Mouse (Mus musculus) embryo, embryonic 10 days (tissue): ENCODE measurements around the gene Antxr1.

ENCODE experiments used
- DNase-seq: peaks from one replicate; pipeline ENCODE4 v3.0.0-alpha.2; 2015; ENCODE audit warnings: low spot score

Gene Antxr1

DNA sequence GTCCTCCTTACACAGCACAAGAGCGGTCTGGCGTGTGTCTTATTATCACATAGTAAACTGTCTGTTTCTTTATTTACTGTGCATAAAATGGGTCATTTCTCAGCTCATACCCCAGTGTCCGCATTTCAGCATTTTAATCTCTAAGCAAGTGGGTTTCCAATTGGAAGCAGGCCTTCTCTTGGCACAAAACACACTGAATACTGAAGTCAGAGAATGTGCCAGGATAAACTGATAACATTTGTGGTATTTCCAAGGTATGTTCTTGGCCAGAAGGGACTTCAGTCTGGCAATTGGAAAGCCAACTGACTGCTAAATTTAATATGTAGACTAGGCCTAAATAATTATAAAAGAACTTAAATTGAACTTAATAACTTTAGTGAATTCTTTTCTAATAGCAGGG, 84.9 kb downstream of the Antxr1 start:
- DNase-seq = no peak

DNA sequence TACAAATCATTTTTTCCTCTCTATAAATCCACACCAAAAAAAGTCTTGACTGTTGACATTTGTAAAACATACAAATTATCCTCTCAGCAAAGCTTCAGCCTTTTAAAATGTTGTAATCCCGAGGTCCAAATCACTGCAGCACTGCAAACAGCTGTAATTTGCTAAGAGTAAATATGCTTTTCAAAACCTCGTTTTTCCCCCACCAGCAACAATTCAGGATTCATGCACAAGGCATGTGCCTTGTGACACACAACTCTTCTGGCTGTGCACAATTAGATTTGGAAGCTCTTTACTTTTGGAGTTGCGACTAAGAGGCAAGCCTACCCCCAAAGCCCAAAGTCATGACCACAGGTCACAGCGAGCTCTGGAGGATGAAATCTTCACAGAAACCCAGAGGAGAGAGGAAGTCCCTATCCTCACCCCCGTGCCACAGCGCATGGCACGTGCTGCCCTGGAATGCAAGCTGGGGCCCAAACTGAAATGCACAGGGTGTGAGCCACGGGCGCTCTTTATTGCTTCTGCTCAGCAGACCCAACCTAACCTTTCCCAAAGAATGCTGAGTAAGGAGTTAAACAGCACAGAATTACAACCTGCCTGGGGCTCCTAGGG, 87.3 kb downstream of the Antxr1 start:
- no peak for DNase-seq

DNA sequence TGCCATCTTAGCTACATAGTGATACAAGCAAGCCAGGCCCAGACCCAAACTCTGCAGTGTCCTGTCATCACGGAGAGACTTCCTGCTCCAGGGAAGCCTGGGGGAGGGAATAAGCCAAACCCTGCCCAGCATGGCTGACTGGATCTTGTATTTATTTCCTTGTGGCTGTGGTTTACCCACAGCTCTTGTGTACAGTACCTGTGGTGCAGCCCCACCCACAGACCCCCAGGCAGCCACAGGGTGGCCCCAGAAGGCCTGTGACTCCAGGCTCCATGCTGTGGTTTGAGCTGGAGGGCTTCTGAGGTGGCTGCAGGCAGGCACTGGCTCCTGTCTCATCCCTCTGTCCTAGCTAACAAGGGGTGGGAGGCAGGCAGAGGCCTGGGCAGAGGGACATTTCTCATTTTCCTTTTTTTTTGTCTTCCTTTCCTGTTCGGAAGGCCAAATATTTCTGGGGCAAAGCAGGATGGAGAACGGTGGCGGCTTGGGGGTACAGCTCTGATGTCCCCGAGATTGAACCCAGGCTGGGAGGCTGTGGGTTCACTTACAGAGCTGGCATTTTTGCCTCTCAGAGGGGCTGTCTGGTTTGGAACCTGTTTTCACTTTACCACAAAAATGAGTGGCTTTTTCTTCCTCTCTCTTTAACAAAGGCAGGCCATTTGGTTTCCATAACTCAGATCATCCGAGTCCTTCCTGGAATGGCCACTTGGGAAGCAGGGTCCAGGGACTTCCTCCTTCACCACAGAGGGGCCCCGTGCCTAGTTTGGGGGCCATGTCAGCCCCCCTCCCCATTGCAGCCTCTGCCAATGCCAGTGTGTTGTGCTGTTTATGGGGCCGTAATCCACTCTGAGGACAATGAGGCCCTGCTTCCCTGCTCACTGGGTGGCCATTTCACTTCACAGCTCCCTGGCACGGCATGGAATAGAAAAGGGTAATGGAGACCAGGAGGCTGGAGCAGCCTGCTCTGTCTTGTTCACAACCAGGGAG, 91.2 kb downstream of the Antxr1 start:
- DNase-seq = no peak

DNA sequence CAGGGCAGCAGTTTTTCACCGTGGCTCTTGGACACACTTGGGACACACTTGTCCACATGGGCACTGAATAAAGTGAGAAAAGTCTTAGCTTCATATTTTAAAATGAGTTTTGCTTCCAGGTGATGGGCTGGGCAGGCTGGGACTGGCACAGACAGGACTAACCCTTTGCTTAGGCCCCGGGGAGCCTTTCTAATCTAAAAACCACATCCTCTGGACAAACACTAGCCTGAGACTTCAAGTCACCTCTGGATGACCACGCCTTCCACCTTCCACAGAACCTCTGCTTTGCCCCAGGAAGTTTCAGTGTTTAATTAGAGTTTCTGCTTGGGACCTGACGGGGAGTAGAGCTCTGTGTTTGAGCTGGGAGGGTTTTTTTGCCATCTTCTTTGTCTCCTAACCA, 98.4 kb downstream of the Antxr1 start:
- DNase-seq = no peak

DNA sequence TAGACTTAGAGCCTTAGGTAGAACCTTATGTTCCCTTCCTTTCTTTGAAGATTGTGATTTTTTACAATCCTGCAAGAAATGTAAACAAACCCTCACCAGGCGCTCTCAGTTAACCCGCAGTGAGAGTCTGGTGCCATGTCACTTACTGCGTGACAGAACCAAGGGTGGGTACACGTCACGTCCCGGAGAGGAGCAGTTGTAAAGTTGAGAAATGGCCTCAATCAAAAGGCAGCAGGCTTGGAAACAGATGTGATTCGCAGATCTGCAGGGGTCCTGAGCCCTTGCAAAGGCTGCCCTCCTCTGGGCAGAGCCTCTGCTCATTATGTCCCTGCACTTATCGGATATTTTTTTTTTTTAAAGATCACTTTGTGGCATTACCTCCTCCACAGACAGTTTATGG, 99.6 kb downstream of the Antxr1 start:
- DNase-seq = peak; percentile 33

DNA sequence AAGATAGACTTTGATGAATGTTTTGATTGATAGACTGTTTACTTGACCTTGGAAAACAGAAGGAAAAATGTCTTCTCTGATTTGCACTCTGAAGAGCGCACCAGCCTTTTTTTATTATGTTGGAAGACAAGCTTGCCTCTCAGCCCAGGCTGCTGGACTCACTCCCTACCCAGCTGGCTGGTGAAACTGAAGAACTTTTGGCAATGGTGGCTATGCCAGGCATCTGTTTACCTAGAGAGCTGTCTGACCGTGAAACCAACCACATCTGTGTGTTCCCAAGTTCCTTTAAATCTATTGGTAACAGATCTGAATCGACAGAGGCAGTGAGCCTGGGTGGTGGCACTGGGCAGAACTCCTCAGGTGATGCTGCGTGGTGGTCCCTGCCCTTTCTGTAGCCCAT, 102.5 kb downstream of the Antxr1 start:
- no peak for DNase-seq

DNA sequence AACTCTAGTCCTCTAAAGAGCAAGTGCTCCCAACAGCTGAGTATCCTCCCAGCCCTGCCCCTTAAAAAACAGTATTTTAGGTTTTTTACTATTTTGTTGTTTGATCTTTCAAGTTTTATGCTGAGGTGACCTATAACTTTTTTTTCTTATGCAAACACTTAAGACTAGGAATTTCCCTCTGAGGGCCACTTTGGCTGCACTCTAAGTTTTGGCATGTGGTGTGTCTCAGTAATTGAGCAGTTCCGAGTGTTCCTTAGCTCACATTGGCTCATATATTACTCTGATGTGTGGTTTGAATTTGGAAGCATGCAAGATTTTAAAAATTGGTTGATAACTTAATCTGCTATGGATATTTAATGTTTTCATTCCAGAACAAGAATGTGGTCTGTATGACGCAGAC, 105.6 kb downstream of the Antxr1 start:
- DNase-seq = no peak

DNA sequence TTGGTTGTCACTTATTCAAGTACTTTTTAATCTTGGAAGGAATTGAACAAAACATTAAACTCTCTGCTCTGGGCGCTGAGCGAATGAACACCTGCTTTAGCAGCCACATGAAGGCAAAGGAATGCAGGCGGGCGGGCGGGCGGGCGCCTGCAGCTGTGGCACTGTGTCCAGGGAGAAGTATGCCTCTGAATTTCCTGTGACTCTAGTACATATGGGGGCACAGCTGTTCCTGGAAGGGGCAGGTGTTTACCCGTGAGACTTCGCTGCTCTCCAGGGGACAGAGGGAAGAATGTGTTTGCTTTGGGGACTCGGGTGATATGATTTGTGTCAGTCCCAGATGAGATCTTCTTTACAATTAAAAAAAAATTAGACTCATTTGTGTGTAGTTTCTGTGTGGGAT, 107.7 kb downstream of the Antxr1 start:
- DNase-seq = no peak

DNA sequence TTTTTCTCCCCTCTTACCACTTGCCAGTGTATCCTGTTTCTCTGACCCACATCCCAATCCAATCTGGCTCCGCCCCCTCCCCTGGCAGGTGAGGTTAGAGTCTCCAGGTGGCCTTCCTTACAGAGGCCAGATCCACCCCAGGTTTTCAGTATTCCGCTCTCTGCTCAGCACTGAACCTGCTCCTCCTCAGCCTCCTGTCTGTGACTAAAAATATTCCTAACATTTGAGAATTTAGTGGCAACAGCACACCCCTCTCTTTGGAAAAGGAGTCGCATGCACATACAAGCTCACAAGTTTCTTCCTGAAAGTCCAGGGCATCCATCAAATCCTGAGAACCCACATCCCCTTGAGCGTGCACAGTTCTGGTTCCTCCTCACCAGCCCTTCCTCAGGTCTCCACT, 109.3 kb downstream of the Antxr1 start:
- no peak for DNase-seq

DNA sequence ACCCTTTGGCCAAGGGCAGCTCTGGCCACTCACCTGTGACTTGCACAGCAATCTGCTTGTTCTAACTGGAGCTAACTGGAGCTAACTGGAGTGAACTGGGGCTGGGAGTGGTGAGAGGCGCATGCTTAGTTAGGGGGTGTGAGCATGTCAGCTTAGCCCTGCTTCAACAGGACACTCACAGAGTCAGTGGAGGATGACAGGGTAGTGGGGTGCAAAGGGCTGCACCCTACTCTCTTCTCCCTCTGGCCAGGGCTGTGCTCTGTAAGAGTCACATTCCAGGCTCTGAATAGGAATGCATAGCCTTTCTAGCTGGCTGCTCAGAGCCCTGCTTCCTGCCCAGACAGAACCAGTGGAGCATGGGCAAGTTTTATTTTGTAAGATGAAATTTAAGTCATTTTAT, 110.3 kb downstream of the Antxr1 start:
- DNase-seq = no peak

DNA sequence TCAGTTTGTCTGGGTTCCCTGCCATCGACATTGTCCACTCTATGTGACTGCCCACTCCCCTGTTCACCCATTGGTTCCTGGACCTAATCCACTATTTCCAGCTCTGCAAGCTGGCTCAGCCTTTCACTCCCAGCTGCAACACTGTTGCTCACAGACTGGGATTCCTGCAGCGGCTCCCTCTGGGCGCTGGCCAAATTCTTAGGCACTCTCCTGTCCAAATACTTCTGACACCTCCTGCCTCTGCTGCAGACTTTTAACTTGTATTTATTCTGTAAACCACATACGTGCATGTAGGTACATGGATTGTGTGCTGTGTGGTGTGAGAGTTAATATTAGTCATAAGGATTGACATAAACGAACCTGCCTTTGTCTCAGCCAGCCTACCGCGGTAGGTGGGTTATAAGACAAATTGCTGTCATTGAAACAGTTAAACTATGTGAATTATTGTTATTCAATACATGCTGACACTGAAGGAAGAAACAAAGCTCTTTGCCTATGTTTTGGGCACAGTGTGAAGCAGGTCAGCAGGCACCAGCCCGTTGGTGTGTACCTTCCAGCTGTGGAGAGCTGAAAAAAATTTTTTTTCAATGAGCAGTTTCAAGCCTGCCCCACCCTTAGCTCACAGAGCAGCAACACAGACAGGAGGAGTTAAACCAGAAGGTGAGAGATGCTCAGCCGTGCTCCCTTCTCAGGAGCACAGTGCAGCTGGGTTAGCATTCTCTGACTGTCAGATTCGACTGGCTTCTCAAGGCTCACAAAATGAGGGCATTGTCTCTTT, 112.6 kb downstream of the Antxr1 start:
- DNase-seq = no peak

DNA sequence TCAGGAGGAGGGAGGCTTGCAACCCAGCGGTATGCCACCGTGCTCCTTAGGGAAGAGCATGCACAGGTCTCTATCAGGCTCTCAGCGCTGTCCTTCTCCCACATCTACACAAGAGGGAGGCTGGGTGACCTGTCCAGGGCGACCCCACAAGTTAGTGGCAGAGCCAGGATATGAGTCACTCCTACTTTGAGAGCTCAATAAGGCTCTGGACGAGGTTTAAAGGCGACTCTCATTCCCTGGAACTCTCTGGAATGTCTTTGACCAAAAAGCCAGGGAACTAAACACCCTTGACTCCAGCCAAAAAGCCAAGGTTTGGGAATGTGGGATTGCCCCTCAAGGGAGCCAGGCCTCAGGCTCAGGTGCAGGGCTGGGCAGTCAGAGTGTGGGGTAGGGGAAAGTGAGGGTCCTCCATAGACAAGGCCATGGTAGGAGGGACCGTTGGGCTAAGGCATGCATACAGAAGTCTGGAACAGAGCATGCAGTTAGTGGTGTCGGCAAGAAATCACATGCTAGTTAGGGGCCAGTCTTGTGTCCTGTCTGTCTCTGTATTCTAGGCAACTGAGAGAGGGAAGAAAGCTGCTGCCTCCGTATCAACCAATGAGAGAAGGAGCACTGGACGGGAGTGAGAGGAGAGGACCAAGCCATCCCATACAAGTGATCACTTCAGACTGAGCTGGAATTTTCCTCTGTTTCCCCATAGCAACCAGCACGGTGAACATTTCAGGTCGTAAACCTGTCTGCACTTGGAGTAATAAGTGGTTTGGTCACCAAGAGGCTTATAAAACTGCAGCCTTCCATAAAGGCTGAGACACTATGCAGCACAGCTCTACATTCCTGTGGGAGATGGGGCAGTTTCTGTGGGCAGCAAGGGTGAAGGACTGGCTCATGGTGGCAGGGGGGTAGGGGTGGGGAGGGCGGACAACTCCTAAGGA, 116.3 kb downstream of the Antxr1 start:
- peak; percentile 16 for DNase-seq

DNA sequence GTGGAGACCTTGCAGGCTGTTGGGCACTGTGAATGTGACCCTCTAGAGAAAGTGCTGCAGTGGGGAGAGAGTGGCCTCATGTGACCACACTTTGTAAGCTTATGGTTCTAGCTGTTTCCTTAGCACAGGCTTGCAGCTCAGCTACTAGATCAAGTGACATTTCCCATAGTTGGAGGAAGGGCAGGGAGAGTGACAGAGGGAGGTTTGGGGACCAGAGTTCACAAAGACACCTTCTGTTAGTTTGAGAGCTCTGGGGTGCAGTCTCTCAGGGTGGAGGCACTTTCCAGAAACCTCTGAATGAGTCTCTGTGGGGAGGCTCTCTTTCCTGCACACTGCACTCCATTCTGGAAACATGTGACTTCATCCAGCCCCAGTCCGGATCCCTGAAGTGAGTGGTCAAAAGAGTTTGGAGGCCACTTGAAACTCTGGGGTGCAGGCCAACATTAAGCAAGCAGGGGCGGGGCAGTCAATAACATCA, 119.5 kb downstream of the Antxr1 start:
- no peak for DNase-seq

DNA sequence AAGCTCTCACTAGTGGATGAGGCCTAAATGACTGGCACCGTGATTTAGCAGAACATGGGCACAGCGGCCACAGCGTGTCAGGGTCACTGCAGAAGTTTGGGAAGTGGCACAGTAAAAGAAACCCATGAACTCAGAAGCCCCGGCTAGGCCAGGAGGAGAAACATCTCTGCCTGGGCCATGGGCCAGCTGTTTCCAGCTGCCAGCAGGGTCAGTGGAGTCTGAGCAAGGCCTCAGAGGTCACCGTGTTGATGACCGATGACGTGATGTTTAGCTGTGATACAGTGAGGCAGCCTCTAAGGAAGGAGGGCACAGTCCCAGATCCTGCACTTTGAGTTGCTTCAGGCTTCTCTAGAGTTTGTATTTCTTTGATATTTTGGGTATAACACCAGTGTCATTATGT, 122.4 kb downstream of the Antxr1 start:
- no peak for DNase-seq

DNA sequence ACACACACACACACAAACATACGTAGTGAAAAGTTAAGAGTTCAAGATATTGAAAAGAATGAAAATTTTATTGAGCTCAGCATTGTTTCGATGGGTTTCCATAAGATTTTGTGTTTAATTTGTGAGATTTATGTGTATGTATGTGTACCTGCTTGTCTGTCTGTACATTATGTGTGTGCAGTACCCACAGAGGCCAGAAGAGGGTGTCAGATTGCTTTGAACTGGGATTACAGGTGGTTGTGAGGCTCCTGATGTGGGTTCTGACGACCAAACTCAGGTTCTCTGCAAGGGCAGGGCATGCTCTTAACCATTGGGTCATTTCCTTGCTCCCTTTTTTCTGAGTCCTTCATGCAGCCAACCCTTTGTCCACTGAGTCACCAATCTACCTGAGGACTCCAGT, 124.1 kb downstream of the Antxr1 start:
- no peak for DNase-seq

DNA sequence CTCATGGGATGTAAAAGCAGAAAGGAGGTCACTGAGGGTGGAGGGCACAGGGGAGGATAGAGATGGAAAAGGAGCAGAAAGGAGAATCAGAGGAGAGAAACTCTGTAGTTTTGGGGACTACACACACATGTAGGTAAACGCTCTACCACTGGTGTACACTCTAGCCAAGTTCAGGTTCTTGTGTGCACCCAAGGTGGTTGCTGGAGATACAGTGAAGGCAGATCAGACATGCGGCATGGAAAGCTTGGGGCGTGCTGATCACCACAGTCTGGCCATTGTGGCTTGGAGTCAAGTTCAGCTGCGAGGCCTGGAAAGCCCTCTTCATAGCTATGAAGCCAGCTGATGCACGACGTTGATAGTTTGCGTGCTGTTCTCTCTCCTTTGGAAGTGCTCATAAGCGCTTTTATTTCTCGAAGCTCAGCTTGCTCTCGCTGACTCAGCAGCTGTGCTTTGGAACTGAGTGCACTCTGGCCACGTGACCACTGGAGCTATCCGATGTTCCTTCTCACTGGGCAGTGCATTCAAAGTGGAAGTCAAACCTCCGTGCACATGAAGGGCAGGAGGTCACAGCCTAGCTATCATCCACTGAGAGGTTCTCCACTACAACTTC, 128.1 kb downstream of the Antxr1 start:
- DNase-seq = peak; percentile 40

DNA sequence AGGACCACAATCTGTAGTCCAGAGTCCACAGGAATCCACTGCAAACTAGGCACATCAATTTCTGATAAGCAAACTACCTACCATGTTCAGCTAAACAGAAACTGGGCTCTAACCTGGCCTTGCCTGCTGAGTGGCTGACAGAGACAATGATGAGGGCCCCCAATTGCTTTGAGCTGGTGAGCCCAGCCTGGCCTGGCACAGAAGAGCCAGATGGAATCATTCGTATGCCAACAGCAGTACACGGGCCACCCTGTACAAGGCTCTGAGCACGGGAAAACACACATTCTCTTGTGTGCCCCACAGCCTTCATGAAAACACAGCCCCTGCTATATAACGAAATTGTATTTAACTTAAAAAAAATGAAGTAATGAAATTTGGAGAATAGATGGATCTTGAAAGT, 128.8 kb downstream of the Antxr1 start:
- DNase-seq = no peak

DNA sequence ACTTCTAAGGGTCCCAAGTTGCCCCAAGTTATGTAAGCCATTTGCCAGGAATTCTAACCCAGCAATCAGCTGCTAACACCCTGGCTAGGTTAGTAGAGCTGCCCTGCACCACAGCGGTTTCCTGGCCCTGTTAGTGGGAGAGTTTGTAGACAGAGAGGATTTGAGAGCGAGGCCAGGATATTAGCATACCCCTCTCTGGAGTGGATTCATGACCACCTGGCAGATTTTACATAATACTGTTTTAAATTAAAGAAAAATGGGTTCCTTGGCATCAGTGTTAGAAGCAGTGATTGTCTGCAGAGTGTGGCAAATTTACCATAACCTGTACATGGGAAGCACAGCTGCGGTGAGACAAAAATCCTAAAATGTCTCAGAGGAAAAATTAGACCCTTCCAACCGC, 132.2 kb downstream of the Antxr1 start:
- DNase-seq = no peak

DNA sequence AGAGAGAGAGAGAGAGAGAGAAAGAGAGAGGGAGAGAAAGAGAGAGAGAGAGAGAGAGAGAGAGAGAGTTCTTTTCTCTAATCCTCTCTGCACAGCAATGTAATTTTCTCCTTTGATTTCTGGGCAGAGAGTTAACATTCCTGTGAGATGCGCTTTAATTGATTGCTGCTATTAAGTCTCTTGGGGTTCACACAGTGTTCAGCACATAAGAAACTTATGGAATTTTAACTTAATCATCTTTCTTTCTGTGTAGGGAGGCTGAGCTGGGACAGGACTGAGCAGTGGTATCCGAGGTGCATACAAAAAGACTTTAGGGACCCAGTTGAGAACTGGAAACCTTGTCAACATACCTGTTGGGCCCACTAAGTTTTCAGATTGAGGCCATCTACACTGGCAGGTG, 132.6 kb downstream of the Antxr1 start:
- DNase-seq = no peak

DNA sequence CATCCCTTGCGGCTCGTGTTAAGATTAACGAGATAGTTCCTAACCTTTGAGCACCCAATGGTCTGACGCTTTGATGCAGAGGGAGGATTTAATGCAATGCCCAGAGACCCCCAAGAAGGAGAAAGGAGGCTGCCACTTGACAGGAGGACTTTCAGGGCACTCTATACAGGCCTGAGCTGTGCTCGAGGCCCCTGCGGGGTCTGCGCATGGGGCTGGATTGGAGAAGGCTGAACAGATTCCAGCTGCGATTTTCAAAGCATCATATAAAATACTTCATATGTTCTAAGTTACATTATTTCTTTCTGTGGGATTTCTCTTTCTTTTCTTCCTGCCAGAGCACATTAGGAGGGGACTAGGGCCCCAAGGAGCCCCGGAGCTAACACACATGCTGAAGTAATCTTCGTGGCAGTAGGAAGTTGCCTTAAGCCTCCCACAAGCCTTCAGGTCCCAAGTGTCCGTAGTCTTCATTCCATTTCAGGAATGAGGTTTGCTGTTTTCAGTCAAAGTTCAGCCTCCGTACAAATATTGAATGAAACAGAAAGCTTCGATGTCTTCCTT, 133.5 kb downstream of the Antxr1 start:
- no peak for DNase-seq

DNA sequence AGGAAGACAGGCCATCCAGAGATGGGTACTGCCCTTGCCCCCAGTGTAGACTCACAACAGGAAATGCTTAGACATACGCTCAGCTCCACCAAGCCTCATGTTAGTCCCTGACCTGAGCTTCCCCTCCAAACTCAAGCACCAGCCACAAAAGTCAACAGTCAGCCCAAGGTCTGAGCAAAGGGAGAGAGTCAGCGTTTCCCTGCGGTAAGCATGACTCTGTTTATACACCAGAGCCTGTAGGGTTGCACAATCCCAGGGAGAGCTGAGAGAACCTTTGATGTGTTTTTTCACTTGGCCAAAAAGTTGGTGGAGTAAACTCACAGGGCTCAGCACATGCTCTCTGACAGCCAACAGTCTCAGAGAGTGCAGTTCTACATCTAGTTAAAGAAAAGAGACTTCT, 145.9 kb downstream of the Antxr1 start:
- DNase-seq = no peak
